Mouse (Mus musculus) lung, postnatal 0 days (tissue): ENCODE data around the gene Tmem240. TPM values are rescaled to one million over a fixed set of nuclear protein-coding genes. Genes with fewer than 3 reads are reported as not detected.

ENCODE experiments used
- ATAC-seq: fragments of 200-750 bp; cut with Nextera tagmentation; 2 replicates; pipeline ENCODE4 v1.8.0; 2017; ENCODE audit warnings: moderate library complexity
- DNase-seq: peaks from one replicate; pipeline ENCODE4 v3.0.0-alpha.2; 2016; ENCODE audit warnings: low spot score
- H3K27ac ChIP-seq: fragments of 300-500 bp; sonication (generic); 2 replicates; pipeline ENCODE4 v1.5.1; 2014; ENCODE audit warnings: antibody characterized with exemption, mild to moderate bottlenecking, low read length, mixed read lengths
- H3K27me3 ChIP-seq: fragments of 300-500 bp; sonication (generic); replicated peaks from 2 replicates; pipeline ENCODE4 v1.6.1; 2014; ENCODE audit warnings: low read length, mixed read lengths; ENCODE audit not compliant: insufficient read depth
- H3K36me3 ChIP-seq: fragments of 300-500 bp; sonication (generic); 2 replicates; pipeline ENCODE4 v1.6.1; 2014; ENCODE audit warnings: low read length, mixed read lengths; ENCODE audit not compliant: insufficient read depth
- H3K4me1 ChIP-seq: fragments of 300-500 bp; sonication (generic); 2 replicates; pipeline ENCODE4 v1.6.1; 2014; ENCODE audit warnings: antibody characterized with exemption, low read depth, low read length, mixed read lengths; ENCODE audit not compliant: insufficient read depth
- H3K4me2 ChIP-seq: fragments of 300-500 bp; sonication (generic); replicated peaks from 2 replicates; pipeline ENCODE4 v1.6.1; 2014; ENCODE audit warnings: low read depth, mild to moderate bottlenecking, low read length, moderate library complexity, mixed read lengths
- H3K4me3 ChIP-seq: fragments of 300-500 bp; sonication (generic); 2 replicates; pipeline ENCODE4 v1.5.1; 2014; ENCODE audit warnings: low read depth, low read length
- H3K9ac ChIP-seq: fragments of 300-500 bp; sonication (generic); replicated peaks from 2 replicates; pipeline ENCODE4 v1.6.1; 2014; ENCODE audit warnings: low read depth, mild to moderate bottlenecking
- H3K9me3 ChIP-seq: fragments of 300-500 bp; sonication (generic); 2 replicates; pipeline ENCODE4 v1.6.1; 2016; ENCODE audit warnings: low read length, mixed read lengths
- CTCF ChIP-seq: IDR thresholded peaks from 2 replicates; pipeline ENCODE4 v1.5.1; 2016; ENCODE audit warnings: antibody characterized with exemption, mild to moderate bottlenecking
- EP300 ChIP-seq: IDR thresholded peaks from 2 replicates; pipeline ENCODE4 v1.6.1; 2016; ENCODE audit warnings: antibody characterized with exemption, mild to moderate bottlenecking, control low read depth
- WGBS: fragments of 180-500 bp; shearing (Covaris S2); extraction: QIAGEN DNeasy Blood & Tissue Kit; methylation state at CpG from one replicate; pipeline ENCODE4 v1.1.7; 2014; 5-methylcytosine and 5-hydroxymethylcytosine counted together
- polyA plus RNA-seq: library from polyadenylated mRNA; unstranded; fragments of >200 nt; fragmentation: Nextera tagmentation; extraction: Ambion mirVana; gene quantifications from 2 replicates; pipeline ENCODE4 v1.2.1, GENCODE M21; 2015

Tmem240 gene
- polyA plus RNA-seq, 1 experiment from 2014 or later: 0.63 TPM

DNA sequence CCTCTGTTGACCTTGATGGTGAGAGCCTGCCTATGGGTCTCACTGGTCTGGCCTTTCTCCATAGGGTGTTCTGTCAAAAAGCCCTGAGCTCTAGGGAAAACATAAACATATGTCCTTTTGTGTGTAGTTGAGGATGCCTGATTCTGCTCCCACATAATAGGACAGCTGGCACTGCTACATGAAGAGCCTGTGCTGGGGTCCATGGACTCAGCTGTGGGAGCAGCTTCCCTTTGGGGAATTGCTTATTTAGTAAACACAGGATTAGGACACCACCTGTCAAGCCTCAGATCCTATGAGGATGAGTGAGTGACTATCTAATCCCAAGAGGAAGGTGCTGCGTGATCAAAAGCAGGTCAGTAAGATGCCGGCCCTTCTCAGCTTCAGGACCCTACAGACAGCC is 6.6 kb upstream of the Tmem240 start:
- H3K27ac ChIP-seq: no peak overlapping the region
- TF ChIP-seq CTCF (no peak), EP300 (no peak)
- H3K4me3 ChIP-seq: no peak overlapping the region
- no peaks in the 10 kb centered on the region for H3K4me1 ChIP-seq
- ATAC-seq (no peak), DNase-seq (no peak)
- H3K9ac ChIP-seq: no peak overlapping the region
- no peaks in the 10 kb centered on the region for H3K9me3 ChIP-seq
- no peak overlapping the region for H3K4me2 ChIP-seq
- WGBS: 83% methylated on average over 2 of the region's 2 CpGs
- H3K27me3 ChIP-seq: no peaks in the 10 kb centered on the region
- 0 out of 2 replicates have a peak, but pooled peaks cover 3% of the 10 kb centered on the region for H3K36me3 ChIP-seq

DNA sequence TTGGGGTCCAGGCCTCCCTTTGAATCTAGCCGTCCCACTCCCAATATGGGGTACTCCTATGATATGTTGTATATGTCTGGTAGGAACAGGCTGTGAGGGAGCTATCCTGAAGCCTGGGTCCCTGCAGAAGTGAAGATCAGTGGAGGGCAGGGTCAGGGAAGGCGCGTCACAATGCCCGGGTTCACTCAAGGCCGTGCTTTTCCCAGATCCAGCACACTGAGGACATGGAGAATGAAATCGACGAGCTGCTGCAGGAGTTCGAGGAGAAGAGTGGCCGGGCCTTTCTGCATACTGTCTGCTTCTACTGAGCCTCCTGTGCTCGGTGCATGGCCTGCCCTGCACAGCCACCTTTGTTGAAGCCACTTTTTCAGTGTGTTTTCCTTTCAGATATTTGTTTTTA is 1.3 kb upstream of the Tmem240 start:
- no peaks in the 10 kb centered on the region for H3K9me3 ChIP-seq
- no peak overlapping the region for H3K9ac ChIP-seq
- H3K4me1 ChIP-seq: peaks cover 6% of the 10 kb centered on the region; the same call in 1 of the 2 replicates
- H3K27me3 ChIP-seq: no peaks in the 10 kb centered on the region
- no peak overlapping the region for H3K4me2 ChIP-seq
- no peak overlapping the region for H3K4me3 ChIP-seq
- WGBS: 86% methylated on average over 10 of the region's 10 CpGs
- TF ChIP-seq EP300 (no peak), CTCF (no peak)
- no peak for ATAC-seq
- peaks cover 4% of the 10 kb centered on the region; the same call in 1 of the 2 replicates for H3K36me3 ChIP-seq
- no peak overlapping the region for H3K27ac ChIP-seq
- DNase-seq: no peak

DNA sequence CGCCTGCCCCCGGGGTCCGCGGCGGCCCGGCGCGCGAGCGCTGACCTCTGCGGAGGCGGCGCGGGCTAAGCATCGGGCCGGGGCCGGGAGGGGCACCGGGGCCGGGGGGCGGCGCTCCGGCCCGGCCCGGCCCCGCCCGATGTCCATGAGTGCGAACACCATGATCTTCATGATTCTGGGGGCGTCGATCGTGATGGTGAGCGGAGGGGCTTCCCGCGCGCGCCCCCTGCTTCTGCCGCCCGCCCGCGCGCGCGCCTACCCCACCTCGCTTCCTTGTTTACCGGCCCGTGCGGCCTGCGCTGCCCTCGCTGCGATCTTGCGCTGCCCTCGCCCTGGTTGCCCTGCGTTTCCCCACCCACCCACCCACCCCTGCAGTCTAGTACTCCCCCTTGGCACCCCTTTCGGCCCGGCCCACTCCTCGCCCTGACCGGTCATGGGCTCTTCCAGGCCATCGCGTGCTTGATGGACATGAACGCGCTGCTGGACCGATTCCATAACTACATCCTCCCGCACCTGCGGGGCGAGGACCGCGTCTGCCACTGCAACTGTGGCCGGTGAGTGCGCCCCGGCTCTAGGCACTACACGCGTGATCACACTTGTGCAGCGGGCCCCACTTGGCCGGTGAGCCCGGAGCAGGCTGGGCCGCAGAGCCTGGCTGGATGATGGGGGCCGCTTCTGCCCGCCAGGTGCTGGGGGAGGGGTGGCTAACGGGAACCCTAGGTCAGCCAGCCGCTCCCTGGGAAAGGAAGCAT is 527 bp downstream of the Tmem240 start:
- WGBS: 2% methylated on average over 37 of the region's 79 CpGs
- Histone ChIP-seq H3K36me3 (peaks cover 4% of the 10 kb centered on the region; the same call in 1 of the 2 replicates), H3K4me2 (peak overlapping the region; percentile 88), H3K4me3 (peak overlapping the region; percentile 81), H3K4me1 (peaks cover 6% of the 10 kb centered on the region; the same call in 1 of the 2 replicates), H3K27me3 (no peaks in the 10 kb centered on the region), H3K9ac (peak overlapping the region; percentile 54), H3K27ac (peak overlapping the region; percentile 87), H3K9me3 (no peaks in the 10 kb centered on the region)
- DNase-seq (peak; percentile 54), ATAC-seq (peak; percentile 82)
- TF ChIP-seq CTCF (no peak; the same call in 1 of the 2 replicates), EP300 (no peak)

- Histone ChIP-seq H3K27me3 (no peaks in the 10 kb centered on the region), H3K9me3 (no peaks in the 10 kb centered on the region), H3K4me2 (peak overlapping the region; percentile 88), H3K9ac (peak overlapping the region; percentile 54), H3K4me1 (peaks cover 6% of the 10 kb centered on the region; the same call in 1 of the 2 replicates), H3K36me3 (peaks cover 4% of the 10 kb centered on the region; the same call in 1 of the 2 replicates), H3K27ac (no peak overlapping the region), H3K4me3 (peak overlapping the region; percentile 81)
- no peak for DNase-seq
- WGBS: 77% methylated on average over 5 of the region's 5 CpGs
- no peak for ATAC-seq
- no peak for TF ChIP-seq EP300
- TF ChIP-seq CTCF: no peak
These were observed 1.2 kb downstream of the Tmem240 start for GRCm38 (mm10) chr4:155735788-155736187.

GRCm38 (mm10) chr4:155736421-155736820 is 1.8 kb downstream of the Tmem240 start:
- H3K9ac ChIP-seq: no peak overlapping the region
- no peak overlapping the region for H3K4me2 ChIP-seq
- WGBS: 90% methylated on average over 5 of the region's 5 CpGs
- ATAC-seq (no peak), DNase-seq (no peak)
- no peaks in the 10 kb centered on the region for H3K9me3 ChIP-seq
- H3K27me3 ChIP-seq: no peaks in the 10 kb centered on the region
- peaks cover 4% of the 10 kb centered on the region; the same call in 1 of the 2 replicates for H3K36me3 ChIP-seq
- peaks cover 6% of the 10 kb centered on the region; the same call in 1 of the 2 replicates for H3K4me1 ChIP-seq
- H3K4me3 ChIP-seq: no peak overlapping the region
- no peak overlapping the region for H3K27ac ChIP-seq
- no peak for TF ChIP-seq CTCF
- no peak for TF ChIP-seq EP300

DNA sequence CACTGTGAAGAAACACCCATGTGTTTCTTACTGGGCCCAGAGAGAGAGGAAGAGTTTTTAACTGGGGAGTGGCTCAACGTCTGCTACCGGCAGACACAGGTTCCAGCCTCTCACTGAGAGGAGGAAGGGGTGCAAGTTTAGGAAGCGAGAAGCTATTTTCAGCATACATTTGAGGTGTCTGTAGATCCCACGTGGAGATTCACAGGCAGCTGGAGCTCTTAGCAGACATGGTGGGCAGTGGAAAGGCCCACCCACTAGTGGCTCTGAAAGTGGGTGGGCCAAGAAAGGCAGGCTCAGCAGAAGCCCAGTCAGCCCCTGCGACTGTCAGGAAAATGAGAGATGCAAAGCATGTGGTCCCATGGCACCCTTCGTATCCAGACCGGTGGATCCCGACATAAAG is 3.7 kb downstream of the Tmem240 start:
- no peak overlapping the region for H3K4me3 ChIP-seq
- H3K9ac ChIP-seq: no peak overlapping the region
- WGBS: 48% methylated on average over 8 of the region's 8 CpGs
- no peak overlapping the region for H3K4me2 ChIP-seq
- H3K36me3 ChIP-seq: no peaks in the 10 kb centered on the region; the same call in 1 of the 2 replicates
- ATAC-seq (no peak), DNase-seq (no peak)
- H3K4me1 ChIP-seq: peaks cover 6% of the 10 kb centered on the region; the same call in 1 of the 2 replicates
- no peak overlapping the region for H3K27ac ChIP-seq
- H3K27me3 ChIP-seq: no peaks in the 10 kb centered on the region
- no peaks in the 10 kb centered on the region for H3K9me3 ChIP-seq
- TF ChIP-seq EP300 (no peak), CTCF (no peak)
